Mouse (Mus musculus) CH12.LX (cell line): ENCODE results near the gene Hs3st3b1. TPM values are rescaled to one million over a fixed set of nuclear protein-coding genes. Genes with fewer than 3 reads are reported as not detected.

Experiments
- DNase-seq: peaks from one replicate; pipeline ENCODE4 v3.0.0-alpha.2; 2013; ENCODE audit errors: extremely low read depth
- H3K27ac ChIP-seq: 2 replicates; pipeline ENCODE4 v1.5.1; 2012; ENCODE audit warnings: low read depth, mild to moderate bottlenecking, control low read depth, moderate library complexity; ENCODE audit not compliant: insufficient read depth
- H3K27me3 ChIP-seq: replicated peaks from 2 replicates; pipeline ENCODE3; 2012; ENCODE audit warnings: inconsistent platforms
- H3K36me3 ChIP-seq, 2 experiments: replicated peaks in 1 of 2; 2 replicates each; pipeline versions ENCODE3 to v1.6.1; 2012; ENCODE audit warnings: inconsistent platforms in 1 of 2, low read length in 1 of 2, mild to moderate bottlenecking in 1 of 2, mixed read lengths in 1 of 2, moderate library complexity in 1 of 2; ENCODE audit not compliant: control insufficient read depth in 1 of 2, insufficient read depth in 1 of 2
- H3K4me1 ChIP-seq, 2 experiments: 2 replicates each; pipeline ENCODE4 v1.6.1; 2012; ENCODE audit warnings: inconsistent platforms in 1 of 2, moderate library complexity in 1 of 2; ENCODE audit not compliant: insufficient read depth in 2 of 2, control insufficient read depth in 1 of 2
- H3K4me2 ChIP-seq: 2 replicates; pipeline ENCODE4 v1.6.1; 2012; ENCODE audit warnings: low read depth, mild to moderate bottlenecking, control low read depth; ENCODE audit not compliant: poor library complexity, insufficient read depth, severe bottlenecking
- H3K4me3 ChIP-seq, 3 experiments: fragments of 150-350 bp in 1 of 3; sonication (generic) in 1 of 3; replicated peaks in 1 of 3; 2 replicates each; pipeline versions ENCODE3 to v1.5.1; 2011 to 2012; ENCODE audit warnings: low read depth in 2 of 3, low read length in 2 of 3, mild to moderate bottlenecking in 2 of 3, moderate library complexity in 2 of 3, control low read depth in 1 of 3, improper control_type of control experiment in 1 of 3, inconsistent platforms in 1 of 3, mixed read lengths in 1 of 3; ENCODE audit not compliant: poor library complexity in 1 of 3
- H3K79me2 ChIP-seq: replicated peaks from 2 replicates; pipeline ENCODE4 v1.6.1; 2012; ENCODE audit warnings: mild to moderate bottlenecking, moderate library complexity; ENCODE audit not compliant: control insufficient read depth, poor library complexity, insufficient read depth, severe bottlenecking; ENCODE audit errors: extremely low read depth
- H3K9ac ChIP-seq: 2 replicates; pipeline ENCODE4 v1.6.1; 2012; ENCODE audit warnings: low read depth, mild to moderate bottlenecking, control low read depth, moderate library complexity; ENCODE audit not compliant: insufficient read depth
- H3K9me3 ChIP-seq: replicated peaks from 2 replicates; pipeline ENCODE3; 2012; ENCODE audit warnings: low read length, inconsistent platforms, mixed read lengths
- BHLHE40 ChIP-seq: IDR thresholded peaks from 2 replicates; pipeline ENCODE4 v1.6.1; 2011; ENCODE audit warnings: mild to moderate bottlenecking, low read depth, low read length, improper control_type of control experiment
- CHD2 ChIP-seq: IDR thresholded peaks from 2 replicates; pipeline ENCODE4 v1.6.1; 2011; ENCODE audit warnings: low read length, improper control_type of control experiment
- CTCF ChIP-seq, 2 experiments: IDR thresholded peaks in 1 of 2; conservative IDR thresholded peaks in 1 of 2; 2 replicates each; pipeline ENCODE4 v1.5.1; 2011 to 2012; ENCODE audit warnings: low read depth in 2 of 2, low read length in 2 of 2, improper control_type of control experiment in 1 of 2, inconsistent platforms in 1 of 2, mild to moderate bottlenecking in 1 of 2, moderate library complexity in 1 of 2
- ELF1 ChIP-seq: IDR thresholded peaks from 2 replicates; pipeline ENCODE4 v1.6.1; 2014; ENCODE audit warnings: low read depth, mild to moderate bottlenecking, inconsistent platforms, low read length, improper control_type of control experiment
- EP300 ChIP-seq: IDR thresholded peaks from 2 replicates; pipeline ENCODE4 v1.6.1; 2011; ENCODE audit warnings: low read length, improper control_type of control experiment
- IRF4 ChIP-seq: IDR thresholded peaks from 2 replicates; pipeline ENCODE4 v1.6.1; 2014; ENCODE audit warnings: low read depth, mild to moderate bottlenecking, inconsistent platforms, low read length, improper control_type of control experiment
- MAFK ChIP-seq: IDR thresholded peaks from 2 replicates; pipeline ENCODE4 v1.6.1; 2011; ENCODE audit warnings: low read length, improper control_type of control experiment; ENCODE audit not compliant: insufficient replicate concordance
- MAZ ChIP-seq: IDR thresholded peaks from 2 replicates; pipeline ENCODE4 v1.6.1; 2012; ENCODE audit warnings: low read depth, mild to moderate bottlenecking, inconsistent platforms, low read length, improper control_type of control experiment, moderate library complexity
- MYC ChIP-seq: IDR thresholded peaks from 2 replicates; pipeline ENCODE4 v1.6.1; 2011; ENCODE audit warnings: low read depth, mild to moderate bottlenecking, improper control_type of control experiment, low read length
- NELFE ChIP-seq: IDR thresholded peaks from 2 replicates; pipeline ENCODE4 v1.6.1; 2011; ENCODE audit warnings: low read depth, low read length, improper control_type of control experiment
- NRF1 ChIP-seq: IDR thresholded peaks from 2 replicates; pipeline ENCODE4 v1.6.1; 2014; ENCODE audit warnings: low read depth, mild to moderate bottlenecking, inconsistent platforms, low read length, improper control_type of control experiment, moderate library complexity
- POLR2A ChIP-seq: IDR thresholded peaks from 2 replicates; pipeline ENCODE4 v1.6.1; 2011; ENCODE audit warnings: low read depth, mild to moderate bottlenecking, improper control_type of control experiment, low read length
- RCOR1 ChIP-seq: conservative IDR thresholded peaks from 2 replicates; pipeline ENCODE4 v1.6.1; 2012; ENCODE audit warnings: low read depth, mild to moderate bottlenecking, inconsistent platforms, low read length, improper control_type of control experiment
- TCF12 ChIP-seq: IDR thresholded peaks from 2 replicates; pipeline ENCODE4 v1.6.1; 2014; ENCODE audit warnings: low read depth, mild to moderate bottlenecking, inconsistent platforms, low read length, improper control_type of control experiment
- UBTF ChIP-seq: IDR thresholded peaks from 2 replicates; pipeline ENCODE4 v1.6.1; 2012; ENCODE audit warnings: low read depth, mild to moderate bottlenecking, inconsistent platforms, low read length, improper control_type of control experiment, moderate library complexity
- USF2 ChIP-seq: conservative IDR thresholded peaks from 2 replicates; pipeline ENCODE4 v1.6.1; 2011; ENCODE audit warnings: low read depth, low read length, improper control_type of control experiment
- ZC3H11A ChIP-seq: IDR thresholded peaks from 2 replicates; pipeline ENCODE4 v1.6.1; 2012; ENCODE audit warnings: low read depth, mild to moderate bottlenecking, inconsistent platforms, low read length, improper control_type of control experiment
- ZNF384 ChIP-seq: IDR thresholded peaks from 2 replicates; pipeline ENCODE4 v1.6.1; 2012; ENCODE audit warnings: low read depth, low read length, improper control_type of control experiment, inconsistent platforms
- dilution Hi-C: fragments of 300-500 bp; cut with MboI; formaldehyde crosslinking; loops from 2 replicates; pipeline ENCODE4 v1.14.3; 2020; ENCODE audit warnings: low sequenced_read_pairs; ENCODE audit not compliant: extremely low pct_unique_long_range_greater_than_20kb, extremely low pct_ligation_motif_present
- in situ Hi-C: fragments of 300-500 bp; cut with MboI; formaldehyde crosslinking; loops from 3 replicates; pipeline ENCODE4 v1.14.3; 2019; ENCODE audit warnings: low sequenced_read_pairs, low pct_ligation_motif_present, low pct_unique_long_range_greater_than_20kb, mixed read lengths
- polyA plus RNA-seq: library from polyadenylated mRNA; unstranded; fragments of >175 nt; gene quantifications from 2 replicates; pipeline ENCODE4 v1.2.1, GENCODE M21; 2012; ENCODE audit warnings: low read depth; ENCODE audit not compliant: insufficient read length
- total RNA-seq, 2 experiments: library from RNA; depleted of rRNA; stranded (reverse); fragments of 300-350 nt in 1 of 2; fragments of >200 nt in 1 of 2; gene quantifications; 2 replicates each; pipeline ENCODE4 v1.2.3; 2012 to 2014

The Hs3st3b1 gene
- total and polyA plus RNA-seq, 3 experiments: 1.1 to 2.0 (median 2.0) TPM

DNA sequence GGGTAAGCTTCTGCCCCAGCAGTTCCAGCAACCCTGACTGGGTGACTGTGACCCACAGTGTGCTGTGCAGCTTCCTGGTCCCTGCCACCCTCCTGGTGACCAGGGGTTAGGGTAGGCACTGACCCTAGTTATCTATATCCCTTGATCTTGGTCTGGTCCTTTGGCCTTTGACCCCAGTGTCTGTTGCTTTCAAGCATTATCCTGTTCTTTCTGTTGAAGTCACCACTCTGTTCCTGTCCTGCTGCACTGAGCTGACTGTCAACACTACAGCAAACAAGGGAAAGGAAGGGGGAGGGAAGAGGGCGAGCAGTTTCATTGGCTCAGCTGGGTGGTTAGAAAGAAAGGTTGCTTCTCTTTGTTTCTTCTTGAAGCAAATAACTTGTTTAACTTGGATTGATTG, 60.1 kb downstream of the Hs3st3b1 start:
- Histone ChIP-seq H3K36me3 (no peaks in the 10 kb centered on the region), H3K79me2 (no peaks in the 10 kb centered on the region), H3K4me2 (no peak overlapping the region), H3K27me3 (no peaks in the 10 kb centered on the region), H3K9ac (no peak overlapping the region), H3K9me3 (no peaks in the 10 kb centered on the region), H3K27ac (no peak overlapping the region), H3K4me3 (no peak overlapping the region), H3K4me1 (peaks cover 0 to 5% of the 10 kb centered on the region in 2 experiments; a peak in 2 of 4 replicates)
- DNase-seq: no peak
- no peak for TF ChIP-seq EP300
- TF ChIP-seq CTCF (conservative IDR thresholded peaks at IDR 0.05 in 1 of 2, IDR thresholded peaks at IDR 0.05 in 1 of 2; ENCODE audit: low read depth in 2 of 2, low read length in 2 of 2): no peak
- dilution Hi-C loops (no loop called here), in situ Hi-C loops (no loop called here)

- H3K4me2 ChIP-seq: 0 out of 2 replicates have a peak overlapping the region, but pooled peaks have one; percentile 6
- no peak for TF ChIP-seq MYC
- no peak for TF ChIP-seq RCOR1
- no peaks in the 10 kb centered on the region for H3K9me3 ChIP-seq
- in situ Hi-C loops: no loop called here
- H3K27me3 ChIP-seq: no peaks in the 10 kb centered on the region
- no peak overlapping the region for H3K9ac ChIP-seq
- H3K27ac ChIP-seq: no peak overlapping the region
- H3K4me3 ChIP-seq: no peak overlapping the region
- no peaks in the 10 kb centered on the region for H3K4me1 ChIP-seq
- no peaks in the 10 kb centered on the region for H3K36me3 ChIP-seq
- dilution Hi-C loops: no loop called here
- H3K79me2 ChIP-seq: no peaks in the 10 kb centered on the region
- no peak for DNase-seq
These were observed 70.9 kb downstream of the Hs3st3b1 start for GRCm38 (mm10) chr11:63851041-63851730.

GRCm38 (mm10) chr11:63850261-63850660, 71.8 kb downstream of the Hs3st3b1 start:
- Histone ChIP-seq H3K4me3 (no peak overlapping the region), H3K4me2 (no peak overlapping the region), H3K79me2 (no peaks in the 10 kb centered on the region), H3K27ac (no peak overlapping the region), H3K4me1 (no peaks in the 10 kb centered on the region), H3K36me3 (no peaks in the 10 kb centered on the region), H3K9ac (no peak overlapping the region), H3K9me3 (no peaks in the 10 kb centered on the region)
- in situ Hi-C loops: no loop called here
- dilution Hi-C loops: no loop called here
- TF ChIP-seq UBTF: no peak
- TF ChIP-seq, all 38 proteins: peak for 0
- H3K27me3 ChIP-seq: no peaks in the 10 kb centered on the region
- no peak for DNase-seq

DNA sequence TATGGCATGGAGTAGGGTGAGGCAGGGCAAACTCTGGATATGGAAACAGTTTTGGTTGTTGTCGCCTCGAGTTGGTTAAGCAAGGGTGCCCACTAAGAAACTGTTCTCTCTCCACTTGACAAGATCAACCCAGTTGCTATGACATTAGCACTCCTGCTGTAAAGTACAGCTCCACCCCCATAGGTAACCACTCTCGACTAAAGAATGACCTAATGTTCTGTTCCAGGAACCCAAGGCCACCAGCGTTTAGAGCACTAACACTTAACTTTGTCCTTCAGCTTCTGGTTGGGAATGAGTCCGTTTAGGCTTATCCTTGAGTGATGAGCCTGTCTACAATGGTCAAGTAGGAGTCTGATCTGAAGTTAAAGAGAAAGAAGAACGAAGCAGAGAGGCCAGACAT, 76.7 kb downstream of the Hs3st3b1 start:
- Histone ChIP-seq H3K27ac (no peak overlapping the region), H3K9me3 (no peaks in the 10 kb centered on the region), H3K4me2 (no peak overlapping the region), H3K36me3 (no peaks in the 10 kb centered on the region), H3K4me3 (no peak overlapping the region), H3K9ac (no peak overlapping the region), H3K79me2 (no peaks in the 10 kb centered on the region), H3K4me1 (no peaks in the 10 kb centered on the region), H3K27me3 (no peaks in the 10 kb centered on the region)
- DNase-seq: no peak
- TF ChIP-seq CTCF (conservative IDR thresholded peaks at IDR 0.05 in 1 of 2, IDR thresholded peaks at IDR 0.05 in 1 of 2; ENCODE audit: low read depth in 2 of 2, low read length in 2 of 2) (no peak), MAZ (no peak), NRF1 (no peak), TCF12 (no peak), ZC3H11A (no peak), IRF4 (no peak), CHD2 (no peak), ZNF384 (no peak), POLR2A (no peak), USF2 (no peak), MAFK (no peak), NELFE (no peak), BHLHE40 (no peak), ELF1 (no peak)
- in situ Hi-C loops: no loop called here
- dilution Hi-C loops: no loop called here
